Comparison of ENCODE assay signal across 9 mouse cellular contexts in the genomic region with DNA sequence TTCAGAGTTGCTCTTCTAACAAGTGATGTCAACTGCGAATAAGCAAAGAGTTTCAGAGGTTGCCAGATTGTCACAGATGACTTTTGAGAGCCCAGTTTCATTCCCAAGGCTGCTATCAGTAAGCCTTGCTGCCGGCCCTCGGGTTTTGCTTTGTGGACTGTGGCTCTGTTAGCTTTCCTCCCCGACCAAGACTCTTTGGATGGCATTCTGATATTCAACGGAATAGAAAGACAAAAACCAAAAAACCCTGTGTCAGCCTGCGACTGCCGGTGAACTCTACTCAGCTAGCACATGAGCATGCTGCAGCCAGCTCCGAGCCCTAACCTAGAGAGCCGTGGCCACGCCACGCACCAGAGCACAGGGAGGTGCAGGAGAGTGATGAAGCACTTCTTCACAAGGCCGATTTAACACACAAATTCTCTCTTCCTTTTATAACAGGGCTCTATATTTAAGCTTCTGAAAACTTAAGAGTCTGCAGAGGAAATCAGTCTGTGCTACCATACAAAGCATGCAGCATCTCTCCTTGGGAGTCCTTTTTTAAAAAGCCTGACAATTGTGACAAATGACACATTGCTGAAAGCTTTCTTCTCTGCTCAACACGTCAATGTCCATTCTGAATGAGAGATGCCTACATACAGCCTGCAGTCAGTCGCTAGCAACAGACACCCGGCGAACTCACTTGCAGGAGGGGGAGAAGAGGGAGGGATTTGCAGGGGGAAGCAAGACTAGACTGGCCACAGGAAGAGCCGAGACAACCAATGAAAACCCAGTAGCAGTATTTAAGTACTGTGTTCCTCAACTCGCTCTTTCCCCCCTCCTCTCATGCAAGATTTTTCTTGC.
DNase-seq lines count a peak whose midpoint lies in the region; ATAC-seq lines count a peak whose summit lies in the region.
"Had no signal": no experiment of that assay in that cellular context is flagged by ENCODE, and none has a peak within 500 bp of the region (broad histone marks: within the 10 kb centered on the region; RNA-seq: fewer than 3 reads in every experiment).

No protein-coding gene starts in this region.

- H3K4me2 ChIP-seq in embryonic facial prominence, embryonic 15.5 days (replicated peaks): peak overlapping the region; percentile 29
- H3K4me2 ChIP-seq: liver, embryonic 13.5 days had no signal

- WGBS in embryonic facial prominence, embryonic 15.5 days: 51% methylated on average over 18 of the region's 18 CpGs
- 36% methylated on average over 18 of the region's 18 CpGs for WGBS in hindbrain, embryonic 10.5 days

- DNase-seq in ovary, adult 18-20 months (ENCODE audit: low spot score): peak; percentile 32
- DNase-seq in ovary, postnatal 10 days (ENCODE audit: low spot score): no peak
- peak; percentile 51 for DNase-seq in hindbrain, embryonic 10.5 days (ENCODE audit: low spot score)
- DNase-seq in layer of hippocampus, postnatal 14 days (ENCODE audit: low spot score in 2 of 2): peak; percentile 64 to 86
- DNase-seq in lung, postnatal 14 days: peak; percentile 26
- peak; percentile 85 for DNase-seq in right cerebral cortex, adult 2 months (ENCODE audit: low spot score in 2 of 2)
- DNase-seq in MN1 (ENCODE audit: low spot score): no peak
- DNase-seq: liver, embryonic 13.5 days had no signal

- no peaks in the 10 kb centered on the region for H3K36me3 ChIP-seq in embryonic facial prominence, embryonic 15.5 days
- H3K36me3 ChIP-seq in hindbrain, embryonic 10.5 days: no peaks in the 10 kb centered on the region
- H3K36me3 ChIP-seq: liver, embryonic 13.5 days had no signal

- no peaks in the 10 kb centered on the region for H3K9me3 ChIP-seq in embryonic facial prominence, embryonic 15.5 days (replicated peaks)
- H3K9me3 ChIP-seq in hindbrain, embryonic 10.5 days: no peaks in the 10 kb centered on the region
- H3K9me3 ChIP-seq: liver, embryonic 13.5 days had no signal

- peak; percentile 85 for ATAC-seq in embryonic facial prominence, embryonic 15.5 days (ENCODE audit: insufficient number of reproducible peaks, low FRiP score, low TSS enrichment, low read depth)

- no peak overlapping the region for H3K27ac ChIP-seq in embryonic facial prominence, embryonic 15.5 days (replicated peaks)
- peak overlapping the region; percentile 73 for H3K27ac ChIP-seq in hindbrain, embryonic 10.5 days
- H3K27ac ChIP-seq: liver, embryonic 13.5 days had no signal

- H3K9ac ChIP-seq in embryonic facial prominence, embryonic 15.5 days: no peak overlapping the region
- H3K9ac ChIP-seq: liver, embryonic 13.5 days had no signal

- H3K4me3 ChIP-seq in embryonic facial prominence, embryonic 15.5 days (replicated peaks): 0 out of 2 replicates have a peak overlapping the region, but pooled peaks have one; percentile 4
- peak overlapping the region; percentile 36 for H3K4me3 ChIP-seq in hindbrain, embryonic 10.5 days
- H3K4me3 ChIP-seq: liver, embryonic 13.5 days had no signal

- H3K4me1 ChIP-seq in embryonic facial prominence, embryonic 15.5 days: peaks cover 24% of the 10 kb centered on the region; the same call in 1 of the 2 replicates
- peaks cover 24% of the 10 kb centered on the region for H3K4me1 ChIP-seq in hindbrain, embryonic 10.5 days (replicated peaks)
- H3K4me1 ChIP-seq: liver, embryonic 13.5 days had no signal

- no peaks in the 10 kb centered on the region for H3K27me3 ChIP-seq in embryonic facial prominence, embryonic 15.5 days
- H3K27me3 ChIP-seq in hindbrain, embryonic 10.5 days (ENCODE audit: insufficient read depth, poor library complexity, severe bottlenecking): no peaks in the 10 kb centered on the region
- H3K27me3 ChIP-seq: liver, embryonic 13.5 days had no signal

Comparison
In these comparisons a context has a peak if more than half of its experiments do, and no peak if none do; other contexts are left out.
1. DNase-seq: peak in ovary, adult 18-20 months (single experiment), hindbrain, embryonic 10.5 days (single experiment), layer of hippocampus, postnatal 14 days (2 of 2), lung, postnatal 14 days (single experiment) and right cerebral cortex, adult 2 months (2 of 2); none in ovary, postnatal 10 days (single experiment) and MN1 (single experiment).